Mouse (Mus musculus) embryonic fibroblast, embryonic 13.5 days (primary cell): ENCODE results near the gene Pbx1.

Experiments used
- CTCF ChIP-seq: IDR thresholded peaks from 2 replicates; pipeline ENCODE4 v1.5.1; 2011; ENCODE audit warnings: mild to moderate bottlenecking, control low read depth, low read length, moderate library complexity, borderline replicate concordance; ENCODE audit not compliant: insufficient read depth
- POLR2A ChIP-seq: IDR thresholded peaks from 2 replicates; pipeline ENCODE4 v1.6.1; 2011; ENCODE audit warnings: low read depth, mild to moderate bottlenecking, control low read depth, low read length, moderate library complexity

DNA sequence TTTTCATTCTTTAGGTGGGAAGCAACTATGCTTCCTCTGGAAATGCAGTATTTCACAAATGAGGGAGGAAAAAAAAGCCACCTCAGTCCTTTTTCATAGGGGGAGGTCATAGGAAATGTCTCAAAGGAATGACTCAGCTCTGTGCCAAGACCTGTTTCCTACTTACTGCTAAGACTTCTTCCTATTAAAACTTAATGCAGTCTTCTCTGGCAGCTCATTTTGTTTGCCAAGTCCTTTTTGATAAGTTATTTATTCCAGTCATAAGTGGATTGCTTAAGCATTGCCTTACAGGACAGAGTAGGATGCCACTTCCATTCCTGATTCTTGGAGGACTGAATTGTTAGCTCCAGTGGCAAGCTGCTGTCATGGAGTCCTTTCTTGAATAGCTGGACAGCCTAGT is 41.3 kb downstream of the Pbx1 start:
- TF ChIP-seq POLR2A (no peak), CTCF (no peak)
